Comparison of ENCODE assay signal across 8 mouse cellular contexts in genomic region chr9:41935373-41935971, GRCm38 (mm10).
DNase-seq lines count a peak whose midpoint lies in the region; ATAC-seq and TF ChIP-seq lines count a peak whose summit lies in the region.
"Had no signal": no experiment of that assay in that cellular context is flagged by ENCODE, and none has a peak within 500 bp of the region (broad histone marks: within the 10 kb centered on the region; RNA-seq: fewer than 3 reads in every experiment).

No protein-coding gene starts in this region.

- TF ChIP-seq CTCF in ES-Bruce4 (IDR thresholded peaks at IDR 0.05; ENCODE audit: low read depth, low read length): no peak

- H3K27me3 ChIP-seq in ES-Bruce4 (ENCODE audit: control insufficient read depth, insufficient read depth, low read length, poor library complexity, severe bottlenecking): no peaks in the 10 kb centered on the region
- H3K27me3 ChIP-seq in liver, embryonic 16.5 days (ENCODE audit: control insufficient read depth, insufficient read depth, low read depth, low read length): no peaks in the 10 kb centered on the region

- WGBS in liver, embryonic 16.5 days (ENCODE audit: insufficient replicate concordance): 3% methylated on average over 21 of the region's 21 CpGs

- H3K9me3 ChIP-seq in ES-Bruce4 (replicated peaks; ENCODE audit: control insufficient read depth, insufficient read depth, low read length, poor library complexity, severe bottlenecking): no peaks in the 10 kb centered on the region
- H3K9me3 ChIP-seq in liver, embryonic 16.5 days (replicated peaks; ENCODE audit: control insufficient read depth, low read length): no peaks in the 10 kb centered on the region

- TF ChIP-seq EP300 in ES-Bruce4 (IDR thresholded peaks at IDR 0.05; ENCODE audit: insufficient read depth, low read depth, low read length): peak; percentile 92

- no peak for TF ChIP-seq POLR2A in ES-Bruce4 (IDR thresholded peaks at IDR 0.05; ENCODE audit: insufficient read depth, low read length)

- no peaks in the 10 kb centered on the region for H3K36me3 ChIP-seq in ES-Bruce4 (ENCODE audit: control insufficient read depth, insufficient read depth, low read length, poor library complexity, severe bottlenecking)
- no peaks in the 10 kb centered on the region for H3K36me3 ChIP-seq in liver, embryonic 16.5 days (ENCODE audit: control insufficient read depth, insufficient read depth)

- peak overlapping the region; percentile 74 for H3K27ac ChIP-seq in ES-Bruce4 (ENCODE audit: insufficient read depth, low read length)
- no peak overlapping the region for H3K27ac ChIP-seq in liver, embryonic 16.5 days (ENCODE audit: low read length)

- peak overlapping the region; percentile 56 for H3K9ac ChIP-seq in ES-Bruce4 (ENCODE audit: low read depth, poor library complexity, severe bottlenecking)
- H3K9ac ChIP-seq in liver, embryonic 16.5 days (ENCODE audit: low read depth, low read length): no peak overlapping the region

- ATAC-seq in liver, embryonic 16.5 days (ENCODE audit: low read depth): no peak
- no peak for ATAC-seq in granulocyte monocyte progenitor cell, adult 5-6 weeks (replicated peaks; ENCODE audit: poor library complexity, severe bottlenecking)

- H3K4me2 ChIP-seq in liver, embryonic 16.5 days (ENCODE audit: low read depth, low read length): peak overlapping the region; percentile 13; the same call in 1 of the 2 replicates

- no peaks in the 10 kb centered on the region for H3K4me1 ChIP-seq in ES-Bruce4 (ENCODE audit: control insufficient read depth, insufficient read depth, low read length)
- H3K4me1 ChIP-seq in liver, embryonic 16.5 days (ENCODE audit: control insufficient read depth, low read depth, low read length): no peaks in the 10 kb centered on the region

- peak; percentile 14 to 51 for DNase-seq in adrenal gland, postnatal 36 days
- peak; percentile 58 to 73 for DNase-seq in frontal cortex, postnatal 36 days (ENCODE audit: low spot score in 2 of 2)
- DNase-seq in kidney, postnatal 25 days: peak; percentile 15 to 36
- peak; percentile 73 to 75 for DNase-seq in right cerebral cortex, adult 2 months (ENCODE audit: low spot score in 2 of 2)

- H3K4me3 ChIP-seq in ES-Bruce4 (ENCODE audit: low read depth, low read length): peak overlapping the region; percentile 29
- no peak overlapping the region for H3K4me3 ChIP-seq in liver, embryonic 16.5 days (ENCODE audit: low read depth, low read length)
- H3K4me3 ChIP-seq: erythroblast, embryonic 14.5 days had no signal
